Mouse (Mus musculus): Measurements from ENCODE around the gene Msh5. TPM values are rescaled to one million over a fixed set of nuclear protein-coding genes. Genes with fewer than 3 reads are reported as not detected.
A peak's percentile ranks its signal among the peaks of the same experiment; 100 is the strongest.

Gene Msh5
- total RNA-seq, 1 experiment, result 2.7 TPM

- in situ Hi-C loops (cut with MboI; ENCODE audit: low sequenced_read_pairs in 2 of 2, unreplicated experiment in 2 of 2), result loop anchor here in 1 of 2 experiments (25.0 kb wide), 1 partner anchor 91 kb away; the partner anchor contains the start of genes Csnk2b, Gpank1, Ly6g5b and Ly6g5c
- H3K9me3 ChIP-seq (ENCODE audit: control insufficient read depth, insufficient read depth, low read depth, low read length), result no peaks in the 10 kb centered on the region
- DNase-seq (ENCODE audit: low read depth, low spot score), result peak; percentile 85
- H3K4me1 ChIP-seq (ENCODE audit: control insufficient read depth in 2 of 2, insufficient read depth in 2 of 2, low read length in 2 of 2, poor library complexity in 1 of 2), result peaks cover 2 to 16% of the 10 kb centered on the region in 2 experiments; a peak in 2 of 4 replicates
- no peak overlapping the region for H3K4me3 ChIP-seq (ENCODE audit: insufficient read depth in 1 of 2, low read depth in 1 of 2, low read length in 2 of 2, poor library complexity in 1 of 2, severe bottlenecking in 1 of 2)
- no peak overlapping the region for H3K27ac ChIP-seq (ENCODE audit: insufficient read depth, low read depth, low read length, poor library complexity, severe bottlenecking)
- H3K9ac ChIP-seq (ENCODE audit: insufficient read depth, low read depth, low read length, poor library complexity, severe bottlenecking), result peak overlapping the region; percentile 38; the same call in 1 of the 2 replicates
- no peak for TF ChIP-seq MAFK (IDR thresholded peaks at IDR 0.05; ENCODE audit: insufficient read depth, low read depth, low read length)
- TF ChIP-seq CHD2 (IDR thresholded peaks at IDR 0.05; ENCODE audit: low read depth, low read length), result no peak
- TF ChIP-seq HCFC1 (IDR thresholded peaks at IDR 0.05; ENCODE audit: borderline replicate concordance, insufficient read depth, low read length), result no peak
- no peak for TF ChIP-seq ZNF384 (IDR thresholded peaks at IDR 0.05; ENCODE audit: low read depth, low read length)
- TF ChIP-seq ZC3H11A (IDR thresholded peaks at IDR 0.05; ENCODE audit: borderline replicate concordance, low read depth, low read length), result peak; percentile 37; the same call in 1 of the 2 replicates
- peaks cover 4% of the 10 kb centered on the region for H3K36me3 ChIP-seq (ENCODE audit: control insufficient read depth, insufficient read depth, low read length, poor library complexity, severe bottlenecking)
Observed at GRCm38 (mm10) chr17:35021163-35021808, 25.3 kb downstream of the Msh5 start.

- Histone ChIP-seq H3K9ac (ENCODE audit: insufficient read depth, low read depth, low read length, poor library complexity, severe bottlenecking) (no peak overlapping the region), H3K36me3 (ENCODE audit: control insufficient read depth, insufficient read depth, low read length, poor library complexity, severe bottlenecking) (peaks cover 12% of the 10 kb centered on the region), H3K4me1 (ENCODE audit: control insufficient read depth in 2 of 2, insufficient read depth in 2 of 2, low read length in 2 of 2, poor library complexity in 1 of 2) (peaks cover 2 to 12% of the 10 kb centered on the region in 2 experiments; a peak in 2 of 4 replicates), H3K27ac (ENCODE audit: insufficient read depth, low read depth, low read length, poor library complexity, severe bottlenecking) (no peak overlapping the region), H3K9me3 (ENCODE audit: control insufficient read depth, insufficient read depth, low read depth, low read length) (no peaks in the 10 kb centered on the region), H3K4me3 (ENCODE audit: insufficient read depth in 1 of 2, low read depth in 1 of 2, low read length in 2 of 2, poor library complexity in 1 of 2, severe bottlenecking in 1 of 2) (no peak overlapping the region)
- no peak for DNase-seq (ENCODE audit: low read depth, low spot score)
- in situ Hi-C loops (cut with MboI; ENCODE audit: low sequenced_read_pairs in 2 of 2, unreplicated experiment in 2 of 2), result loop anchor here in 1 of 2 experiments (25.0 kb wide), 1 partner anchor 92 kb away; the partner anchor contains the start of genes Csnk2b, Gpank1, Ly6g5b and Ly6g5c
- TF ChIP-seq ZNF384 (IDR thresholded peaks at IDR 0.05; ENCODE audit: low read depth, low read length) (no peak), HCFC1 (IDR thresholded peaks at IDR 0.05; ENCODE audit: borderline replicate concordance, insufficient read depth, low read length) (no peak), CHD2 (IDR thresholded peaks at IDR 0.05; ENCODE audit: low read depth, low read length) (no peak), MAFK (IDR thresholded peaks at IDR 0.05; ENCODE audit: insufficient read depth, low read depth, low read length) (no peak)
Observed at GRCm38 (mm10) chr17:35020551-35020950, 26.0 kb downstream of the Msh5 start.

GRCm38 (mm10) chr17:35019894-35020293, 26.7 kb downstream of the Msh5 start:
- H3K4me3 ChIP-seq (ENCODE audit: insufficient read depth in 1 of 2, low read depth in 1 of 2, low read length in 2 of 2, poor library complexity in 1 of 2, severe bottlenecking in 1 of 2), result no peak overlapping the region
- peaks cover 18% of the 10 kb centered on the region for H3K36me3 ChIP-seq (ENCODE audit: control insufficient read depth, insufficient read depth, low read length, poor library complexity, severe bottlenecking)
- no peak overlapping the region for H3K9ac ChIP-seq (ENCODE audit: insufficient read depth, low read depth, low read length, poor library complexity, severe bottlenecking)
- DNase-seq (ENCODE audit: low read depth, low spot score), result no peak
- no peak overlapping the region for H3K27ac ChIP-seq (ENCODE audit: insufficient read depth, low read depth, low read length, poor library complexity, severe bottlenecking)
- in situ Hi-C loops (cut with MboI; ENCODE audit: low sequenced_read_pairs in 2 of 2, unreplicated experiment in 2 of 2), result loop anchor here in 1 of 2 experiments (25.0 kb wide), 1 partner anchor 92 kb away; the partner anchor contains the start of genes Csnk2b, Gpank1, Ly6g5b and Ly6g5c
- H3K9me3 ChIP-seq (ENCODE audit: control insufficient read depth, insufficient read depth, low read depth, low read length), result no peaks in the 10 kb centered on the region
- no peak for TF ChIP-seq CHD2 (IDR thresholded peaks at IDR 0.05; ENCODE audit: low read depth, low read length)
- TF ChIP-seq ZC3H11A (IDR thresholded peaks at IDR 0.05; ENCODE audit: borderline replicate concordance, low read depth, low read length), result no peak
- TF ChIP-seq HCFC1 (IDR thresholded peaks at IDR 0.05; ENCODE audit: borderline replicate concordance, insufficient read depth, low read length), result no peak
- TF ChIP-seq MAFK (IDR thresholded peaks at IDR 0.05; ENCODE audit: insufficient read depth, low read depth, low read length), result no peak
- H3K4me1 ChIP-seq (ENCODE audit: control insufficient read depth in 2 of 2, insufficient read depth in 2 of 2, low read length in 2 of 2, poor library complexity in 1 of 2), result peaks cover 2 to 10% of the 10 kb centered on the region in 2 experiments; a peak in 2 of 4 replicates

- TF ChIP-seq MAFK (IDR thresholded peaks at IDR 0.05; ENCODE audit: insufficient read depth, low read depth, low read length) (no peak), HCFC1 (IDR thresholded peaks at IDR 0.05; ENCODE audit: borderline replicate concordance, insufficient read depth, low read length) (no peak), CHD2 (IDR thresholded peaks at IDR 0.05; ENCODE audit: low read depth, low read length) (no peak)
- Histone ChIP-seq H3K4me1 (ENCODE audit: control insufficient read depth in 2 of 2, insufficient read depth in 2 of 2, low read length in 2 of 2, poor library complexity in 1 of 2) (peaks cover 2 to 14% of the 10 kb centered on the region in 2 experiments; a peak in 2 of 4 replicates), H3K36me3 (ENCODE audit: control insufficient read depth, insufficient read depth, low read length, poor library complexity, severe bottlenecking) (peaks cover 35% of the 10 kb centered on the region), H3K4me3 (ENCODE audit: insufficient read depth in 1 of 2, low read depth in 1 of 2, low read length in 2 of 2, poor library complexity in 1 of 2, severe bottlenecking in 1 of 2) (no peak overlapping the region), H3K9ac (ENCODE audit: insufficient read depth, low read depth, low read length, poor library complexity, severe bottlenecking) (no peak overlapping the region), H3K27ac (ENCODE audit: insufficient read depth, low read depth, low read length, poor library complexity, severe bottlenecking) (no peak overlapping the region), H3K9me3 (ENCODE audit: control insufficient read depth, insufficient read depth, low read depth, low read length) (no peaks in the 10 kb centered on the region)
- no peak for DNase-seq (ENCODE audit: low read depth, low spot score)
- in situ Hi-C loops (cut with MboI; ENCODE audit: low sequenced_read_pairs in 2 of 2, unreplicated experiment in 2 of 2), result loop anchor here in 1 of 2 experiments (25.0 kb wide), 1 partner anchor 94 kb away; the partner anchor contains the start of genes Csnk2b, Gpank1, Ly6g5b and Ly6g5c
Observed at GRCm38 (mm10) chr17:35018171-35018570, 28.4 kb downstream of the Msh5 start.
